Mouse (Mus musculus): ENCODE results near the gene Nrp2.

DNA sequence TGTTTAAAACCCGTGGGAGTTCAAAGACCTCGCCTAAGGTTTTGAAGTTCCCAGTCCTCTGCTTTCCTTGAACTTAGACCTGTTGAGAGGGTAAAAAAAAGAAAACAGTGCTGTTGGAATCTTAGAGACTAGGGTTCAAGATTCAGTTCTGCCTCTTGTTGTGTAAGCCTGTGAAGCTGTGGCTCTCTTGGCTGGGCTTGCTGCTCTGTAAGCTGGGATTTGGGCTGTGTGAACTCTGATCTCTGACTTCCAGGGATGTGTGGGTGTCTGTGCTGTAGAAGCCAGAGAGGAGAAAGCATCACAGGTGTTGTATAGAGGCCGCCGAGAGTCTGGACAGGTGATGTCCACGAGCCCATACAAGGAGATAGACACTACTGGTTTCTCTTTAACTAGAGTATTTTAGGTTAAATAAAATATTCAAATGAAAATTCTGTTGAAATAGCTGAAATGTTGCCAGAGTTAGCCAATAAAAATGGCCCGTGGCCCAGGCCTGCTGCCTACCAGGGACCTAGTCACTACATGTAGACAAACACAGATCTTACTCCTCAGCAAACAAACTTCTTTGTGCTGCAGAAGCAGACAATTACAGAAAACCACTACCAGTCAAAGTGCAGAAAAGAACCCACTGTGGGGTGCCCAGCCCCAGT, 120.6 kb downstream of the Nrp2 start:
- TF ChIP-seq POLR2A (IDR thresholded peaks at IDR 0.05; ENCODE audit: borderline replicate concordance, low read depth, low read length) (no peak), CTCF (IDR thresholded peaks at IDR 0.05; ENCODE audit: low read depth, low read length) (no peak)

Data from bone marrow macrophage, adult 2 months (primary cell).